Mouse (Mus musculus) hindbrain, embryonic 10.5 days (tissue): ENCODE measurements at regions not wholly inside any gene's neighbourhood (a gene's known extent, or its start where the extent isn't known, plus 50 kb on each side); places are given as distances from the start of the nearest gene placed in this dataset.

Experiments
- DNase-seq: peaks from one replicate; pipeline ENCODE4 v3.0.0-alpha.2; 2017; ENCODE audit warnings: low spot score
- H3K27ac ChIP-seq: fragments of 300-500 bp; sonication (generic); 2 replicates; pipeline ENCODE4 v1.5.1; 2016; ENCODE audit warnings: mild to moderate bottlenecking, moderate library complexity
- H3K27me3 ChIP-seq: fragments of 300-500 bp; sonication (generic); 2 replicates; pipeline ENCODE4 v1.6.1; 2016; ENCODE audit warnings: mild to moderate bottlenecking; ENCODE audit not compliant: poor library complexity, insufficient read depth, severe bottlenecking
- H3K36me3 ChIP-seq: fragments of 300-500 bp; sonication (generic); 2 replicates; pipeline ENCODE4 v1.6.1; 2016; ENCODE audit warnings: mild to moderate bottlenecking, moderate library complexity
- H3K4me1 ChIP-seq: fragments of 300-500 bp; sonication (generic); replicated peaks from 2 replicates; pipeline ENCODE4 v1.6.1; 2016; ENCODE audit warnings: mild to moderate bottlenecking
- H3K4me3 ChIP-seq: fragments of 300-500 bp; sonication (generic); 2 replicates; pipeline ENCODE4 v1.5.1; 2016; ENCODE audit warnings: mild to moderate bottlenecking, moderate library complexity
- H3K9me3 ChIP-seq: fragments of 300-500 bp; sonication (generic); 2 replicates; pipeline ENCODE4 v1.6.1; 2016; ENCODE audit warnings: mild to moderate bottlenecking, moderate library complexity
- WGBS: fragments of 180-500 bp; shearing (Covaris S2); methylation state at CpG from one replicate; pipeline ENCODE4 v1.1.7; 2016; 5-methylcytosine and 5-hydroxymethylcytosine counted together

GRCm38 (mm10) chr7:79543231-79544071 is 74.0 kb downstream of the Rhcg start:
- WGBS, result under 1% methylated on average over 58 of the region's 58 CpGs
- peaks cover 99% of the 10 kb centered on the region for H3K27me3 ChIP-seq
- H3K9me3 ChIP-seq, result no peaks in the 10 kb centered on the region
- H3K4me3 ChIP-seq, result peak overlapping the region; percentile 46
- H3K27ac ChIP-seq, result peak overlapping the region; percentile 91
- H3K36me3 ChIP-seq, result no peaks in the 10 kb centered on the region
- DNase-seq, result peak; percentile 68
- H3K4me1 ChIP-seq, result peaks cover 58% of the 10 kb centered on the region

GRCm38 (mm10) chr7:79542379-79543015 is 75.0 kb downstream of the Rhcg start:
- H3K27ac ChIP-seq, result peak overlapping the region; percentile 91

DNA sequence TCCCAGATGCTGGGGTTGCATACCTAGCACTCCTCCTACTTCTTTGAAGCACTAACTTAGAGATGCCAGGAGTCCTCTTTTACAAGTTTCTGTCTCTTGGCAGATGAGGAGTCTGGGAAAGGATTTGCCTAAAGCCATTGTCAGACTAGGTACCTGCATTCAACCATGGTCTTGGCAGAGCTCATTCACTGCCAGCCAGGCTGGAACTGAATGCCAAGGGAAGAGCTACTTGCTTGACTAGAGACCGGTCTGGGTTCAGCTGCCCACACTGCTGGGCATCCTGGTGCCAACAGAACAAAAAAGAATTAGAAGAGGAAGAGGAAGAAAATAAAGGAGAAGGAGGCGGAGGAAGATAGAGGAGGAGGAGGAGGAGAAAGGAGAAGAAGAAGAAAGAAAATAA is 74.1 kb upstream of the Polg start:
- Histone ChIP-seq H3K36me3 (no peaks in the 10 kb centered on the region), H3K27me3 (peaks cover 100% of the 10 kb centered on the region), H3K9me3 (no peaks in the 10 kb centered on the region), H3K4me1 (peaks cover 49% of the 10 kb centered on the region), H3K27ac (no peak overlapping the region), H3K4me3 (no peak overlapping the region)
- no peak for DNase-seq
- WGBS, result 15% methylated on average over 2 of the region's 2 CpGs

More at GRCm38 (mm10) chr7:79542379-79543015, 75.0 kb downstream of the Rhcg start:
- Histone ChIP-seq H3K36me3 (no peaks in the 10 kb centered on the region), H3K4me1 (peaks cover 48% of the 10 kb centered on the region), H3K9me3 (no peaks in the 10 kb centered on the region), H3K27me3 (peaks cover 99% of the 10 kb centered on the region), H3K4me3 (peak overlapping the region; percentile 46)
- WGBS, result 2% methylated on average over 23 of the region's 23 CpGs
- peak; percentile 42 for DNase-seq

GRCm38 (mm10) chr7:79539426-79539825 is 73.3 kb upstream of the Polg start:
- Histone ChIP-seq H3K27ac (no peak overlapping the region), H3K9me3 (no peaks in the 10 kb centered on the region), H3K36me3 (no peaks in the 10 kb centered on the region), H3K4me1 (peaks cover 49% of the 10 kb centered on the region), H3K4me3 (no peak overlapping the region), H3K27me3 (peaks cover 100% of the 10 kb centered on the region)
- 2% methylated on average over 3 of the region's 3 CpGs for WGBS
- no peak for DNase-seq

DNA sequence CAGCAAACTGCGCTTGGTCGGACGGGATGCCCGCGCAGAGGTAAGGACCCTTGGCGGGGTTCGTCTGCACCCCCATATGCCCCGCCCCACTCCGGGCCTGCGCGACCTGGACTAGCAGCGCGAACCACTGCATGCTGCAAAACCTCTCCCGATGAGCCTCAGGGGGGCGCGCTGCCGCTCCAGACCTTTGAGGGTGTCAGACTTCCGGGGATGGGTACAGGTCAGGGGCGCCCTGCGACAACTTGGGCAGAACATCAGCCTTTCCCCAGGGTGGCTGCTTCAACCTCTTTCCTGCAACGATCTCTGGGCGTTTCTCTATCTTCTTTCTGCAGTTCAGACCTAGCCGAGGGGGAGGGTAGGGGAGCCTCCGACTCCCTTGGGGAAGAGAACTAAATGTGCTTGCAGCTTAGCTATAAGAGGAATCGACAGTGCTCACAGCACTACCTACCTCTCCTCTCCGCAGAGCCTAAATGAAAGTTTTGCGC is 70.0 kb upstream of the Polg start:
- H3K27ac ChIP-seq, result peak overlapping the region; percentile 97
- peaks cover 10% of the 10 kb centered on the region; the same call in 1 of the 2 replicates for H3K36me3 ChIP-seq
- DNase-seq, result peak; percentile 73
- H3K4me1 ChIP-seq, result peaks cover 57% of the 10 kb centered on the region
- H3K9me3 ChIP-seq, result no peaks in the 10 kb centered on the region
- peak overlapping the region; percentile 54 for H3K4me3 ChIP-seq
- WGBS, result under 1% methylated on average over 27 of the region's 27 CpGs
- peaks cover 100% of the 10 kb centered on the region for H3K27me3 ChIP-seq

DNA sequence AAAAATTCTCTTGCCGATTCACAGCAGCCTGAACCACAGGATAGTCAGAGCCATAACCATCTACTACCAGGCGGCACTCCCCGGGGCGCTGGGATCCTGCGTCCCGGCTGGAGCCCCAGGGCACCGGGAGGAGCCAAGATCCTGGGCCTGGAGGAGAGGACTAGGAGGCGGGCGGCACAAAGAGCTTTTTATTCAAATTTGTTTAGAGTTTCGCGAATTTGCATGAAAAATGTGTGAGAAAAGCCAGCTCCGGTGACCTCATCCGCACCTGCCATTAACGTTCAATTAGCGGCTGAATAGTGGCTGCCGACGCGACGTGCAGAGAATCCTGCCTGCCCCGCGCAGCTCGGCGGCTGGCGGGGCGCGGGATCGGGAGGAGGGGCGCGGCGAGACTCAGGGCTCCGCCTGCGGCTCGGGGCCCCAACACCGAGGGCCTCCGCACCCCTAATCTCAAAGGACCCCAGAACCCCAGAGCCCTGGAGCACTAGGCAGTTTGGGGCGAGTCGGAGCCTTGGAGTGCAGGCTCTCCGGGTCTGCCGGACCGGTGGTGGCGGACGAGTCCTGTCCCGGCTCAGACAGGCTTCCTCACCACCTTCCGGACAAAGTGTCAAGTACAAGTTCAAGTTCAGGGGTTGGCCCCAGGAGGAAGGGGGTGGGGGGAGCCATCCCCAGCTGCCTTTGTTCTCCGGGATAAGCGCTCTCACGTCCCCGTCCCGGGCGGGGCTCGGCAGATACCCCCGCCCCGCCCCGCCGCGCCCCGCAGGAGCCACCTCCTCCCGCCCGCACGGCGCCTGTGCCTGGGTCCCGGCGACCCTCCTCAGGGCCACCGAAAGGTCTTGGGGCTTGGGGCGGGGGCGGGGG is 69.3 kb upstream of the Polg start:
- peaks cover 15% of the 10 kb centered on the region for H3K36me3 ChIP-seq
- H3K27me3 ChIP-seq, result peaks cover 100% of the 10 kb centered on the region
- WGBS, result under 1% methylated on average over 66 of the region's 66 CpGs
- peak overlapping the region; percentile 97 for H3K27ac ChIP-seq
- H3K4me3 ChIP-seq, result peak overlapping the region; percentile 54
- H3K4me1 ChIP-seq, result peaks cover 65% of the 10 kb centered on the region
- peak; percentile 77 for DNase-seq
- no peaks in the 10 kb centered on the region for H3K9me3 ChIP-seq

GRCm38 (mm10) chr7:79534819-79535218 is 68.7 kb upstream of the Polg start:
- 7% methylated on average over 7 of the region's 7 CpGs for WGBS
- Histone ChIP-seq H3K4me3 (peak overlapping the region; percentile 54), H3K27me3 (peaks cover 100% of the 10 kb centered on the region), H3K36me3 (peaks cover 22% of the 10 kb centered on the region), H3K9me3 (no peaks in the 10 kb centered on the region), H3K4me1 (peaks cover 67% of the 10 kb centered on the region), H3K27ac (peak overlapping the region; percentile 97)
- DNase-seq, result no peak

DNA sequence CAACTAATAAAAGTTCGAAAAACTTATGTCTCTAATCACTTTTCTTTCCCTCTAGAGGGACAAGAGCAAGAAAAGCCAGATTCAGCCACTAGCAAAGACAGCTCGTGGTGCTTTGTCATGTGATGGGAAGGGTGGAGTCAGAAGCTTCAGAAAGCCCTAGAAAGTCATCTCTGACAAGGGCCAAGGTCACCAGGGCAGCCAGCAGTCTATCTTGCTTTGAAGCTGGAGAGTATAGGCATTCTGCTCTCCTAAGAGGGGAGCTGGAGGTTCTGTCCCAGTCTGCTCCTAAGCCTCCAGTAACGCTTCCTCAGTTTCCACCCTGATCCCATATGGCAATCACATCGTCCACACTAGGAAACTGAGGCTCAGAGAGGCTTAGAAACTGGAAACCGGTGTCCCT is 68.2 kb upstream of the Polg start:
- Histone ChIP-seq H3K27me3 (peaks cover 100% of the 10 kb centered on the region), H3K4me3 (peak overlapping the region; percentile 54), H3K36me3 (peaks cover 25% of the 10 kb centered on the region), H3K9me3 (no peaks in the 10 kb centered on the region), H3K27ac (peak overlapping the region; percentile 97), H3K4me1 (peaks cover 67% of the 10 kb centered on the region)
- WGBS, result 10% methylated on average over 5 of the region's 5 CpGs
- DNase-seq, result peak; percentile 32

DNA sequence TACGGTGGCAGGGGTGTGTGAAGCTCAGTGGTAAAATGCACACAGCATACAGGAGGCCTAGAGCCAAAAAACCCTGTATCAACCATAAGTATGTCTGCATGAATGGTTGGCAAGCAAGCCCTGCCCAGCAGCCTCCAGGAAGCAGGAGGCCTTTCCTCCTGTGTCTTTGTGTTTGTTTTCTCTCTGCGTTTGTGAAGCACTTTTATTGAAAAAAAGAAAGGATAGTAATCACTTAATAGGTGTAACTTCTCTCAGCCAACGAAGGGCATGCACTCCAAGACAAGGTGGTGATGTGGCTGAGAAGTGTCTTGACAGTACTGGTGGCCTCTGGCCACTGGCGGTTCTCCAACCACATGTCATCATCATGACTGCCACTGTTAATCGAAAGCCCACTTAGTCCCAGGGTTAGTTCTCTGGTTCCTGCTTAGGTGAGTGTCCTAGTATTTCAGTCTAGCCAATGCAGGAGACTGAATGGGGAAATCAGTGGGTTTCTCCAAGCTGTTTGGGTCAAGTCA is 66.5 kb upstream of the Polg start:
- Histone ChIP-seq H3K4me3 (no peak overlapping the region), H3K27me3 (peaks cover 100% of the 10 kb centered on the region), H3K9me3 (no peaks in the 10 kb centered on the region), H3K4me1 (peaks cover 81% of the 10 kb centered on the region), H3K27ac (peak overlapping the region; percentile 97), H3K36me3 (peaks cover 42% of the 10 kb centered on the region)
- no peak for DNase-seq
- 55% methylated on average over 5 of the region's 5 CpGs for WGBS

DNA sequence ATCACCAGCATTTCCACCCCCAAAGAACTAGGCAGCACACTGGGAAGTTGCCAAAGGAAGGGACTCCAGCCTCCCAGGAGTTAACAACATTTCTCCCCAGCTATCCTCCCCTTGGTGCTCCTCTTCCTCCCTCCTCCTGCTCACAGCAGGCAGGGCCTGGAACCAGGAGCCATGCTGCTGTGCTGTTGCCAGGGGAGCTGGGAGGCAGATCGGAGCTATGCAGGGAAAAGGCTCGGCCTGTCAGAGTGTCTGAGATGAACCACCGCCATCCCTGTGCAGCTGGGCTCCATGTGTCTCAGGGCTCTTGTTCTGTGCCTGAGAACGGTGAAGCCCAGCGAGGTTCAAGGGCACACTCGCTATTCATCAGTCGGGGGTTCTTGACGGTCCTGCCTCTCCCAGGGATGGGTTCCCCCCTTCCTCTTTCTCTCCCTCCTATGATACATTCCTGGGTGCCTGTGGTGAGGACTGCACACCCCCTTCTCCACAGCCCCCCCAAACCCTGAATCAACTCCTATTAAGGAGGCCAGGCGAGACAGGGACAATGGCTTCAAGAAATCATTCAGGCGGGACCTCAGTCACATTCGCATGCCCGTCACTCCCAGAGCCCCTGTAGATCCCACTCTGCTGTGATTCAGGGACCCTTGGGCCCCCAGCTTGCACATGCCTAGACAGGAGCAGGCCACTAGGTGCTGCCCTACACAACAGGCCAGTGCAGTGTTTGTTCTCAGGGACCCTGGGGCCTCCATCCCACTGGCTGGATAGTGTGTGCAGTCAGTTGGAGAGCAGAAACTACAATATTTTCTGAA is 65.6 kb upstream of the Polg start:
- WGBS, result 5% methylated on average over 12 of the region's 12 CpGs
- peak; percentile 82 for DNase-seq
- Histone ChIP-seq H3K27ac (peak overlapping the region; percentile 97), H3K27me3 (peaks cover 99% of the 10 kb centered on the region), H3K4me1 (peaks cover 88% of the 10 kb centered on the region), H3K36me3 (peaks cover 51% of the 10 kb centered on the region), H3K9me3 (no peaks in the 10 kb centered on the region), H3K4me3 (peak overlapping the region; percentile 18; the same call in 1 of the 2 replicates)

DNA sequence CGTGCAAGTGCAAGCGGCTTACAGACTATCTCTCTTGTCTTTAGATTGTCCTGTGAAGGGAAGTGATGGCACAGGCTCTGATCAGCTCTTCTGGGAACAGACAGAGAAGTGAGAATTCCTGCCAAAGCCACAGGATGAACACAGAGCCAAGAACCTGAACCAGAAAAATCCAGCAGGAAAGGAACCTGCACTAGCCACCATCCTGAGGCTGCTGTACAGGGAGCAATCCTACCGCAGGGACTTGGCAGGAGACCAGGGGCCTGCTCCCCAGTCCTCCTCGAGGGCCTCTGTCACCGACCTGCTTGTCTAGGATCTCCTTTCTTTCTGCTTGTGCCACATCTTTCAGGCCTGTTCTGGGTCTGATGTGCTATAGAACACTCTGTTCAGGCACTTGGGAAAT is 65.0 kb upstream of the Polg start:
- peaks cover 53% of the 10 kb centered on the region for H3K36me3 ChIP-seq
- H3K27me3 ChIP-seq, result peaks cover 99% of the 10 kb centered on the region
- 15% methylated on average over 5 of the region's 5 CpGs for WGBS
- peaks cover 88% of the 10 kb centered on the region for H3K4me1 ChIP-seq
- no peaks in the 10 kb centered on the region for H3K9me3 ChIP-seq
- DNase-seq, result no peak
- no peak overlapping the region for H3K4me3 ChIP-seq
- H3K27ac ChIP-seq, result peak overlapping the region; percentile 97
